Mouse (Mus musculus) adrenal gland, postnatal 36 days (tissue): ENCODE results near the gene Rnps1. TPM values are rescaled to one million over a fixed set of nuclear protein-coding genes. Genes with fewer than 3 reads are reported as not detected.
A peak's percentile ranks its signal among the peaks of the same experiment; 100 is the strongest.
"Not testable (repeated sequence)": the region's sequence is repeated elsewhere in the genome, so short reads cannot be mapped to it uniquely, and the experiment has no call there.

ENCODE experiments used
- DNase-seq, 2 experiments: peaks; one replicate each; pipeline ENCODE4 v3.0.0; 2021; ENCODE audit warnings: mixed read lengths in 1 of 2
- total RNA-seq, 2 experiments: library from RNA; stranded (reverse); gene quantifications; 2 replicates each; pipeline ENCODE4 v1.2.3; 2021

Rnps1 gene
- total RNA-seq, 2 experiments from 2014 or later: 65.7 to 78.7 TPM

GRCm38 (mm10) chr17:24426471-24427169 lies 12.3 kb downstream of the Rnps1 start, which contains the start of gene Eci1:
Eci1 (plus strand) TSS chr17:24426641.
- DNase-seq: peak; percentile 99

DNA sequence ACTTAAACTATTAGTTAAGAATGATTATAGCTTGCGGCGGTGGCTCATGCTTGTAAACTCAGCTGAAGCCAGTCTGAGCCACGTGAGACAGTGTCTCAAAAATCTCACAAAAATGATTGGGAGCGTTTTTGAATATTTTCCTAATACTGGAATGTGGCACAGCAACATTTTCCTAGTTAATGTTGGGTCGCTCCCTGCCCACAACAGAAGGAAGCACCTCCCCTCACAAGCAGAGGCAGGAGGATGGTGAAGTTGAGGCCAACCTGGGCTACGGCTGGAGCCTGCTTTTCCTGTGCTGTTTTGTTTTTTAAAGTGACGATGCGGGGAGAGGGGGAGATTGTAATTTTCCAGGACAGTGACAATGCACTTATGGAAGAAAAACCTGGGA lies 12.8 kb downstream of the Rnps1 start:
- peak in 1 of 2 experiments; percentile 30 for DNase-seq

- DNase-seq: peak; percentile 38 to 66
Observed at GRCm38 (mm10) chr17:24429201-24429983, 15.0 kb downstream of the Rnps1 start.

GRCm38 (mm10) chr17:24437016-24437415 lies 22.7 kb downstream of the Rnps1 start:
- DNase-seq: no peak

DNA sequence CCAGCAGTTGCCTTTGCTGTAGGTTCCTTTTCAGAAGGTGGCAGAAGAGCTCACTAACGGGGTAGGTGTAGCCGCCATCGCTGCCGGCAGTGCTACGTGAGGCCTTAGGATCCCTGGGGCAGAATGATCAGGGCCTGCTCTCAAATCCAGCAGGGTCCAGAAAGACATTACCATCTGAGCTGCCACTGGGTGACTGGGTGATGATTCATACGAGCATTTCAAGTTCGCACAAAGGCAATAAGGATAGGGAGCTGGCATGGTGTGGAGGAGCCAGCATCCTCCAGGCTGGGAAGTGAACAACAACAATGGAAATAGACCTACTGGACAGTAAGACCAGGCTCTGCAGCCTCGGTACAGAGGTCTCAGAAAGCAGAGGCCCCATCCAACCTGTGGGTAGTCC lies 26.0 kb downstream of the Rnps1 start:
- peak; percentile 30 for DNase-seq

DNA sequence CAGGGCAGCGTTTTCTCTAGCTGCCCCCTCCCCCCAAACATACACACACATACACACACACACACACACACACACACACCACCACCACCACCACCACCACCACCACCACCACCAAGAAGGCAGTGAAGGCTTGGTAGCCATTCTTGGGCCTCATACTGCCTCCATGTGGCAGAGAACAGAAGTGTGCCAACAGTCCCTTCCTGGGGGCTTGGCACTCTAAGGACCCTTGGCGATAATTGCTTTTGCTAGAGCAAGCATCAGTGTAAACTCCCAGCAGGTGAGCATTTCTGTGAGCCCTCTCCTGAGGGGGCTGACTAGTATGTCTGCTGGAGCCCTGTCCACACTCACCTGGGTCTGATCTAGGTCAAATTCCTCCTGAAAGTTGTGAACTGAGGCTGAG lies 26.8 kb downstream of the Rnps1 start:
- no peak for DNase-seq

GRCm38 (mm10) chr17:24442107-24442506 lies 27.7 kb downstream of the Rnps1 start:
- no peak for DNase-seq

GRCm38 (mm10) chr17:24442632-24443155 lies 28.3 kb downstream of the Rnps1 start, which contains the start of gene Dnase1l2:
Dnase1l2 (minus strand) TSS chr17:24443105.
- DNase-seq: no peak

- DNase-seq: no peak
Observed at GRCm38 (mm10) chr17:24443409-24443808, 29.0 kb downstream of the Rnps1 start.

- no peak for DNase-seq
Observed at GRCm38 (mm10) chr17:24446590-24446989, 32.2 kb downstream of the Rnps1 start.

GRCm38 (mm10) chr17:24449507-24449906 lies 35.1 kb downstream of the Rnps1 start:
- DNase-seq: no peak

- no peak for DNase-seq
Observed at GRCm38 (mm10) chr17:24451220-24451619, 36.9 kb downstream of the Rnps1 start.

- DNase-seq: no peak
Observed at GRCm38 (mm10) chr17:24453372-24453771, 39.0 kb downstream of the Rnps1 start.

DNA sequence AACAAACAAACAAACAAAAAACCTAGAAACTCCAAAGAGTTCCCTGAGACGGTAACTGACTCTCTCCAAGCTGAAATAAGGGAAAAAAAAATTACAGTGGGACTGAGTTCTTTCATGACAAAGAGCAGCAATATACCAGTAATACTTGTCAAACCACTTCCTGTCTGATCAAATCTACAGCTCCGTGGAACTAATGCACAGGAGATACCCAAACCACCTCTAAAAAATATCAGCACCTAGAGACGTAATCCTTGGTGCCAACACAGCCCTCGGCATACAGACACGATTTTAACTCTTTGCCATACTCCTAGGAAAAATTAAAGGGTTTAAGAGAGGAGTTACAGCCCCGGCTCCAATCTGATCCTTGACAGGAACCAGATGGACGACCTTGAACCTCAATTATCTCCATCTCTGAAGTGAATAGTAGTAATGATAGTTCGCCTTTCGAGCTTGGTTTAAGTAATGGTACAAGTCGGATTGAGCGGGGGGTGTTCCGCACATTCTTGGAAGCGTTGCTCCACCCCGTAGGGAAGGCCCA lies 39.9 kb downstream of the Rnps1 start:
- DNase-seq: no peak

DNA sequence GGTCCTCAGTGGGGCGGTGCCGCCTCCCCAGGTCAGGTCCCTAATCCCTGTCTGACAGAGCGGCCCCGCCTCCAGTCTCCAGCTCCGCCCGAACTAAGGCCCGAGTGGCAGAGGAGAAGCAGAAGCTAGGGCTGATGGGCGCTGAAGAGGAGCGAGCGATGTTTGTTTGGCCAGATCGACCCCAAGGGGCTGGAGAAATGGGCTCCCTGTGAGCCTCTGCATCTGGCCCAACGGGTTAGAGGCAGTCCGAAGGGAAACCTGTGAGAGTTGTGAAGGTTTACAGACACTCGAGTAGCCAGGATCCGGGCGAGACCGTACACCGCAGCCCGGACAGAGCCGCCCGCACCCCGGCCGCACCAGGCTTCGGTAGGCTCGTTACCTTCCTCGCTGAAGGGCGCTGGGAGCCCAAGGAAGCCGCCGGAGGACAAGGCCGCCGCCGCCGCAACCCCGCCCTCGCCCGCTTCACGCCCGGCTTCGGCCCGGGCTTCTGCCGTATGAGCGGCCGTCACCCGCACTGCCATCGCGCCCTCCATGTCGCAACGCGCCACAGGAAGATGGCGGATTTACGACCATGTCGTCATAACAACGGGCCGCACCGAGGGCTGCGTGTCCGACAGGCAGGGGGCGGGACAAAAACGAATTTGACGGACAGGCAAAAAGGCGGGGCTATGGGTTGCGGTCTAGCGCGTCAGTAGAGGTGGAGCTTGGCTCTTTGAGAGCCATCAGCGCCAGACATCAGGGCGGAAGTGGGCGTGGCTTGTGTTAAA lies 40.6 kb downstream of the Rnps1 start:
- peak; percentile 99 to 100 for DNase-seq

DNA sequence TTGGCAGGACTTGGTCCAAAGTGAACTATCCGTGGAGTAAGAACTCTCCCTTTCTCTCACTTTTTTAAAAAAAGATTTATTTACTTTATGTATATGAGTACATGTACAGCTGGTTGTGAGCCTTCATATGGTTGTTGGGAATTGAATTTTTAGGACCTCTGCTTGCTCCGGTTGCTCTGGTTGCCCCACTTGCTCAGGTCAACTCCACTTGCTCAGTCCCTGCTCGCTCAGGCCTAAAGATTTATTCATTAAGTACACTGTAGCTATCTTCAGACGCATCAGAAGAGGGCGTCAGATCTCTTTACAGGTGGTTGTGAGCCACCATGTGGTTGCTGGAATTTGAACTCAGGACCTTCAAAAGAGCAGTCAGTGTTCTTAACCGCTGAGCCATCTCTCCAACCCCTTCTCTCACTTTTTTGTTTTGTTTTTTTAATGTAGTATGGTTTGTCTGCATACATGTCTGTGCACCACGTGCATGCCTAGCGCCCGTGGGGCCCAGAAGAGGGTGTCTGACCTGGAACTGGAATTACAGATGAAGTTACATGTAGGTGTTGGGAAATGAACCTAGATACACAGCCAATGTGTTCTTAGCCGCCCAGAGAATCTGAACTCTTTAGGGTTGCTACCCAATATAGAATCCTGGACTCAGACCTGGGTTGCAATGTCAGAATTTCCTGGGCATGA lies 41.3 kb downstream of the Rnps1 start:
- not testable (repeated sequence) for DNase-seq

DNA sequence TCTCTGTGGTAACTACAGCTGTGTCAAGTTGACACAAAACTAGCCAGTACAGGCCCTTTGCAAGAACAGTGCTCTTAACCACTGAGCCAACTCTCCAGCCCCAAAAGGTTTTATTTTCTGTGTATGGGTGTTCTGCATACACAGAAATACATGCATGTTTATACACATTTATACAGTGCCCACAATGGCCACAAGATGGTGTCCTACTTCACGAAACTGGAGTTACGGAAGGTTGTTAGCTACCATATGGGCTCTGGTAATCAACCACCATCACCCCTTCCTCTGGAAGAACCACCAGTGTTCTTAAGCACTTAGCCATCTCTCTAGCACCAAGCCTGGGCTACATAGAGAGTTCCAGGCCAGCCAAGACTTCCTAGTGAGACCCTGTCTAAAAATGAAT lies 47.2 kb downstream of the Rnps1 start:
- DNase-seq: no peak

DNA sequence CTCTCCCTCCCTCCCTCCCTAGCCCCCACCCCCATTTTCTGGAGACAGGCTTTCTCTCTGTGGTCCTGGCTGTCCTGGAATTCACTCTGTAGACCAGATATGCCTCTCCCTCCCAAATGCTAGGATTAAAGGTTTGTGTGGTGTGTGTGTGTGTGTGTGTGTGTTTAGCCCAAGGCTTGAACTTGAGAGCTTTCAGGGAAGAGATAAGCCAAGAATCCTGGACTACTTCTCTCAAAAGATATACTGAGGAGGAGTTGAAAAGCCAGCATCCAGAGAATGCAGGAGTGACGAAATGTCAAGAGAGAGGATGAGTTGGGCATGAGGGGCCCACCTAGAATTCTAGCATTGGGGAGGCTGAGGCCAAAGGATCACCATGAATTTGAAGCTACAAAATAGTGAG lies 48.6 kb downstream of the Rnps1 start:
- DNase-seq: no peak

DNA sequence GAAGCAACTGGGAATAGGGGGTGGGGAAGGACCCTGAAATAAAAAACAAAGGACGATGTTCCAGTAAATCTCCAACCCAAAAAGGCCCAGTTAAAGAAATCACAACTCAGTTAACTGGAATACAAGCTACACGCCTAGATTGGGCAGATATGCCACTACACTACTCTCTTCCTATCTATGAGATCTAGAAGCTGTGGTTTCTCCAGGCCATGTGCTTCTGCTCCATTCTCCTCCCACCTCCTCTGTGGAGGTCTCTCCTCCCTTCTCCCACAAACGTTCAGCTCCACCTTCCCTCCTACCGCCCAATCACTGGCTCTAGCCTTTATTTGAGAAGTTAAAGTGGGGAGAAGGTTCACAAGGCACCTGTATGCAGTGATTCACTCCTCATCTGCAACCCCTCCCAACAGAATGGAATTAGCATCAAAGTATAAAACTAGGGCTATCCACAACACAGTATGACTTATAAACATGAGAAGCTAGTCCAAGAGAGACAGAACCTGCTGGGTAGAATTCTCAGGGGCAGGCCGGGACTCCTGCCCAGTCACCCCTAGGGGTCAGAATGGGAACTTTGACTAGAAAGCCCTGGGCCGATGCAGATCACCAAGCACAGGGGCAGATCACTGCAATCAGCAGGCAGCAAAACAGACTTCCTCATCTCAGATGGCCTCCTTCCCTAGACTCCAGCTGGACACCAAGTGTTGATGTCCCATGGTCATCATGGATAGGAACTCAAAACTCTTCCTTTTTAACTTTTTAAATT lies 49.2 kb downstream of the Rnps1 start:
- no peak for DNase-seq

- no peak for DNase-seq
Observed at GRCm38 (mm10) chr17:24468636-24469246, 54.4 kb downstream of the Rnps1 start.
